Mouse (Mus musculus) liver, embryonic 11.5 days (tissue): ENCODE measurements around the gene Uxs1. TPM values are rescaled to one million over a fixed set of nuclear protein-coding genes. Genes with fewer than 3 reads are reported as not detected.

Source experiments
- ATAC-seq: fragments of 200-750 bp; cut with Nextera tagmentation; replicated peaks from 2 replicates; pipeline ENCODE4 v1.8.0; 2017; ENCODE audit warnings: moderate number of reproducible peaks, mild to moderate bottlenecking, moderate TSS enrichment, moderate library complexity; ENCODE audit not compliant: low FRiP score
- DNase-seq: peaks from one replicate; pipeline ENCODE4 v3.0.0-alpha.2; 2017; ENCODE audit warnings: low spot score
- H3K27ac ChIP-seq: fragments of 300-500 bp; sonication (generic); 2 replicates; pipeline ENCODE4 v1.5.1; 2014; ENCODE audit warnings: mild to moderate bottlenecking, low read depth, low read length, control low read depth
- H3K27me3 ChIP-seq: fragments of 300-500 bp; sonication (generic); replicated peaks from 2 replicates; pipeline ENCODE4 v1.6.1; 2014; ENCODE audit warnings: low read length, mixed read lengths; ENCODE audit not compliant: control insufficient read depth, insufficient read depth
- H3K36me3 ChIP-seq: fragments of 300-500 bp; sonication (generic); 2 replicates; pipeline ENCODE4 v1.6.1; 2014; ENCODE audit warnings: mild to moderate bottlenecking, low read length, moderate library complexity, mixed read lengths; ENCODE audit not compliant: control insufficient read depth, insufficient read depth
- H3K4me1 ChIP-seq: fragments of 300-500 bp; sonication (generic); replicated peaks from 2 replicates; pipeline ENCODE4 v1.6.1; 2014; ENCODE audit warnings: low read length, mixed read lengths; ENCODE audit not compliant: control insufficient read depth, insufficient read depth
- H3K4me2 ChIP-seq: fragments of 300-500 bp; sonication (generic); 2 replicates; pipeline ENCODE4 v1.6.1; 2014; ENCODE audit warnings: mild to moderate bottlenecking, control low read depth, moderate library complexity
- H3K4me3 ChIP-seq: fragments of 300-500 bp; sonication (generic); 2 replicates; pipeline ENCODE4 v1.5.1; 2014; ENCODE audit warnings: low read depth, low read length, control low read depth
- H3K9ac ChIP-seq: fragments of 300-500 bp; sonication (generic); 2 replicates; pipeline ENCODE4 v1.6.1; 2014; ENCODE audit warnings: low read depth, low read length, control low read depth
- H3K9me3 ChIP-seq: fragments of 300-500 bp; sonication (generic); 2 replicates; pipeline ENCODE4 v1.6.1; 2016; ENCODE audit warnings: low read length, inconsistent platforms, mixed read lengths; ENCODE audit not compliant: control insufficient read depth
- WGBS: fragments of 180-500 bp; shearing (Covaris S2); extraction: QIAGEN DNeasy Blood & Tissue Kit; methylation state at CpG from one replicate; pipeline ENCODE4 v1.1.7; 2014; 5-methylcytosine and 5-hydroxymethylcytosine counted together
- polyA plus RNA-seq: library from polyadenylated mRNA; unstranded; fragments of >200 nt; fragmentation: Nextera tagmentation; extraction: Ambion mirVana; gene quantifications from 2 replicates; pipeline ENCODE4 v1.2.1, GENCODE M21; 2014

Gene Uxs1
- polyA plus RNA-seq, 1 experiment from 2014 or later, result 15.3 TPM

- 75% methylated on average over 1 of the region's 1 CpGs for WGBS
- no peak overlapping the region for H3K9ac ChIP-seq
- H3K36me3 ChIP-seq, result peaks cover 5% of the 10 kb centered on the region; the same call in 1 of the 2 replicates
These were observed 58.3 kb downstream of the Uxs1 start for GRCm38 (mm10) chr1:43769348-43769747.

GRCm38 (mm10) chr1:43768385-43768990, 59.1 kb downstream of the Uxs1 start:
- no peak for DNase-seq
- Histone ChIP-seq H3K27ac (no peak overlapping the region), H3K9me3 (no peaks in the 10 kb centered on the region), H3K27me3 (no peaks in the 10 kb centered on the region), H3K4me3 (no peak overlapping the region), H3K4me2 (no peak overlapping the region), H3K9ac (no peak overlapping the region), H3K36me3 (peaks cover 2% of the 10 kb centered on the region; the same call in 1 of the 2 replicates), H3K4me1 (no peaks in the 10 kb centered on the region)
- ATAC-seq, result no peak
- WGBS, result 79% methylated on average over 4 of the region's 4 CpGs

More at GRCm38 (mm10) chr1:43769348-43769747, 58.3 kb downstream of the Uxs1 start:
- DNase-seq (no peak), ATAC-seq (no peak)
- no peaks in the 10 kb centered on the region for H3K4me1 ChIP-seq
- no peak overlapping the region for H3K4me3 ChIP-seq
- no peak overlapping the region for H3K27ac ChIP-seq
- no peaks in the 10 kb centered on the region for H3K9me3 ChIP-seq
- no peak overlapping the region for H3K4me2 ChIP-seq
- H3K27me3 ChIP-seq, result no peaks in the 10 kb centered on the region

DNA sequence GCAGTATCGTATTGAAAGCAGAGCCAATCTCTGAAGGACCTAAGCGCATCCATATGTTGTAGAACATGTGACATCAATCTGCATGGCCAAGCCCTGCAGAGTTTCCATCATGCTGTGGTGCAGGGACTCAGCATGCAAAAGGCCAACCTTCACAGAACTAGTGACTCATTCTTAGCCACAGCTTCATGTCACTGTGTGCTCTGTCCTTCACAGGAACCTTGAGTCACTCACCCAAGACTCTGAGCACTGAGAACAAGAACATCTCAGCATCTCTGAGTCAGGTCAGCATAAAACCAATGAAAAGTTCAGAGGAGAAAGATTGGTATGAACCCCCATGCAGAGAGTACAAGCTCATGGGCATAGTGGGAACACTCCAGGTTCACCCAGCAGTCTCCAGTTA, 61.3 kb downstream of the Uxs1 start:
- Histone ChIP-seq H3K27ac (no peak overlapping the region), H3K9ac (no peak overlapping the region), H3K4me2 (no peak overlapping the region), H3K36me3 (no peaks in the 10 kb centered on the region; the same call in 1 of the 2 replicates), H3K27me3 (no peaks in the 10 kb centered on the region), H3K4me1 (no peaks in the 10 kb centered on the region), H3K9me3 (no peaks in the 10 kb centered on the region), H3K4me3 (no peak overlapping the region)
- DNase-seq (no peak), ATAC-seq (no peak)
- WGBS, result 88% methylated on average over 2 of the region's 2 CpGs

DNA sequence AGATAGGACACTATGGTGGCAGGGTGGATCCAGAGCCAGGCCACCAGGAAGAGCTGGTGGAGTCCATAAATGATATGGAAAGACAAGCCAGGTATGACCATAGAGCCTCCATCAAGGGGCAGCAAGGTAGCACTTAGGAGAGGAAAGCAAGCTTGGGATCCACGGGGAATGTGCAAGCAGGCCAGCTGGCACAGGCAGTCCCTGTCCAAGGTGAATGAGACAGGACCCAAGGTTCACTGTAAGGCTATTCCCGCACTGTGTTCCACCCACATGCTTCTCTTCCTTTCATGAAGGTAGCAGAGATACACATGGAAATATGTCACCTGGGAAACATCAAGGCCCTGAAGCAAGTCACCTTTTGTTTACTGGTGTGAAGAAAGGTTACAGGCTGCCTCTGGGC, 63.1 kb downstream of the Uxs1 start:
- no peaks in the 10 kb centered on the region for H3K27me3 ChIP-seq
- H3K36me3 ChIP-seq, result no peaks in the 10 kb centered on the region; the same call in 1 of the 2 replicates
- 90% methylated on average over 2 of the region's 2 CpGs for WGBS
- H3K27ac ChIP-seq, result no peak overlapping the region
- no peaks in the 10 kb centered on the region for H3K9me3 ChIP-seq
- no peak overlapping the region for H3K9ac ChIP-seq
- DNase-seq (no peak), ATAC-seq (no peak)
- H3K4me1 ChIP-seq, result no peaks in the 10 kb centered on the region
- H3K4me2 ChIP-seq, result no peak overlapping the region
- H3K4me3 ChIP-seq, result no peak overlapping the region

- no peaks in the 10 kb centered on the region for H3K36me3 ChIP-seq
- no peaks in the 10 kb centered on the region for H3K27me3 ChIP-seq
- DNase-seq (no peak), ATAC-seq (no peak)
- H3K9me3 ChIP-seq, result no peaks in the 10 kb centered on the region
- no peak overlapping the region for H3K4me2 ChIP-seq
- no peaks in the 10 kb centered on the region for H3K4me1 ChIP-seq
- no peak overlapping the region for H3K9ac ChIP-seq
- no peak overlapping the region for H3K4me3 ChIP-seq
- H3K27ac ChIP-seq, result no peak overlapping the region
These were observed 67.5 kb downstream of the Uxs1 start for GRCm38 (mm10) chr1:43760085-43760484.

GRCm38 (mm10) chr1:43754448-43755312, 72.9 kb downstream of the Uxs1 start:
- WGBS, result 90% methylated on average over 8 of the region's 8 CpGs
- Histone ChIP-seq H3K4me1 (no peaks in the 10 kb centered on the region), H3K27ac (no peak overlapping the region), H3K4me2 (no peak overlapping the region), H3K27me3 (no peaks in the 10 kb centered on the region), H3K9ac (no peak overlapping the region), H3K36me3 (peaks cover 4% of the 10 kb centered on the region; the same call in 1 of the 2 replicates), H3K9me3 (no peaks in the 10 kb centered on the region), H3K4me3 (no peak overlapping the region)
- DNase-seq, result no peak
- ATAC-seq, result no peak

DNA sequence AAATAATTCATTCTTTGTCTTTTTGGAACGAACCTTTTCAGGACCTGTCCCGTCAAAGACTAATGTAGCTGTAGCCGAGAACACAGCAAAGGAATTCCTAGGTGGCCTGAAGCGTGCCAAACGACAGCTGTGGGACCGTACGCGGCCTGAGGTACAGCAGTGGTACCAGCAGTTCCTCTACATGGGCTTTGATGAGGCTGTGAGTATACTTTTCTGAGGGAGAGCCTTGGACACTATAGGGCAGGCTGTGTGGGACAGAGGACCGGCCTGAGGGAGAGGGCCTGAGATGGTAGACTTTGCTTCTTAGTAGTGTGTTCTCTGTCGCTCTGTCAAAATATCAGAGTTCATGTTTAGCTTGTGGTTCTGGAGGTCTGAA, 89.1 kb downstream of the Uxs1 start:
- H3K27ac ChIP-seq, result no peak overlapping the region
- H3K4me3 ChIP-seq, result no peak overlapping the region
- H3K36me3 ChIP-seq, result no peaks in the 10 kb centered on the region
- H3K9ac ChIP-seq, result no peak overlapping the region
- ATAC-seq (no peak), DNase-seq (no peak)
- H3K9me3 ChIP-seq, result no peaks in the 10 kb centered on the region
- no peaks in the 10 kb centered on the region for H3K27me3 ChIP-seq
- no peak overlapping the region for H3K4me2 ChIP-seq
- H3K4me1 ChIP-seq, result no peaks in the 10 kb centered on the region
- 87% methylated on average over 10 of the region's 10 CpGs for WGBS

- H3K27ac ChIP-seq, result no peak overlapping the region
- H3K4me1 ChIP-seq, result no peaks in the 10 kb centered on the region
- no peak for ATAC-seq
- no peaks in the 10 kb centered on the region for H3K27me3 ChIP-seq
- H3K4me2 ChIP-seq, result no peak overlapping the region
- DNase-seq, result no peak
- no peak overlapping the region for H3K4me3 ChIP-seq
- H3K9me3 ChIP-seq, result no peaks in the 10 kb centered on the region
- no peak overlapping the region for H3K9ac ChIP-seq
- no peaks in the 10 kb centered on the region for H3K36me3 ChIP-seq
- 64% methylated on average over 7 of the region's 7 CpGs for WGBS
These were observed 89.6 kb downstream of the Uxs1 start for GRCm38 (mm10) chr1:43737812-43738518.
